Mouse (Mus musculus) intestine, postnatal 0 days (tissue): ENCODE results near the gene Dnmt3l. TPM values are rescaled to one million over a fixed set of nuclear protein-coding genes. Genes with fewer than 3 reads are reported as not detected.

Experiments
- ATAC-seq: fragments of 200-750 bp; cut with Nextera tagmentation; 2 replicates; pipeline ENCODE4 v1.8.0; 2017; ENCODE audit warnings: mild to moderate bottlenecking, moderate TSS enrichment, moderate library complexity
- H3K27ac ChIP-seq: fragments of 300-500 bp; sonication (generic); 2 replicates; pipeline ENCODE4 v1.5.1; 2014; ENCODE audit warnings: mild to moderate bottlenecking, low read depth, low read length, moderate library complexity
- H3K27me3 ChIP-seq: fragments of 300-500 bp; sonication (generic); replicated peaks from 2 replicates; pipeline ENCODE4 v1.6.1; 2014; ENCODE audit warnings: low read length, mixed read lengths; ENCODE audit not compliant: control insufficient read depth, insufficient read depth
- H3K36me3 ChIP-seq: fragments of 300-500 bp; sonication (generic); 2 replicates; pipeline ENCODE4 v1.6.1; 2014; ENCODE audit warnings: mild to moderate bottlenecking, moderate library complexity; ENCODE audit not compliant: control insufficient read depth, insufficient read depth
- H3K4me1 ChIP-seq: fragments of 300-500 bp; sonication (generic); replicated peaks from 2 replicates; pipeline ENCODE4 v1.6.1; 2014; ENCODE audit warnings: antibody characterized with exemption, low read length, mixed read lengths; ENCODE audit not compliant: control insufficient read depth, insufficient read depth
- H3K4me2 ChIP-seq: fragments of 300-500 bp; sonication (generic); replicated peaks from 2 replicates; pipeline ENCODE4 v1.6.1; 2014; ENCODE audit warnings: low read depth, mild to moderate bottlenecking, moderate library complexity
- H3K4me3 ChIP-seq: fragments of 300-500 bp; sonication (generic); 2 replicates; pipeline ENCODE4 v1.5.1; 2014; ENCODE audit warnings: low read depth, low read length
- H3K9ac ChIP-seq: fragments of 300-500 bp; sonication (generic); 2 replicates; pipeline ENCODE4 v1.6.1; 2014; ENCODE audit warnings: mild to moderate bottlenecking, low read depth, low read length
- H3K9me3 ChIP-seq: fragments of 300-500 bp; sonication (generic); 2 replicates; pipeline ENCODE4 v1.6.1; 2016; ENCODE audit warnings: mixed run types; ENCODE audit not compliant: control insufficient read depth
- CTCF ChIP-seq: sonication (generic); IDR thresholded peaks from 2 replicates; pipeline ENCODE4 v1.5.1; 2016; ENCODE audit warnings: low read depth, mild to moderate bottlenecking, control low read depth, antibody characterized with exemption, moderate library complexity
- WGBS: fragments of 180-500 bp; shearing (Covaris S2); extraction: QIAGEN DNeasy Blood & Tissue Kit; methylation state at CpG from one replicate; pipeline ENCODE4 v1.1.7; 2014; 5-methylcytosine and 5-hydroxymethylcytosine counted together
- polyA plus RNA-seq: library from polyadenylated mRNA; unstranded; fragments of >200 nt; fragmentation: Nextera tagmentation; extraction: Ambion mirVana; gene quantifications from 2 replicates; pipeline ENCODE4 v1.2.1, GENCODE M21; 2015

The Dnmt3l gene
- polyA plus RNA-seq: 0.14 and 0.31 TPM in 2 replicates

GRCm38 (mm10) chr10:78041647-78042046 lies at the start of gene Dnmt3l:
TSS of gene Dnmt3l (plus strand) at chr10:78041947.
- no peak for TF ChIP-seq CTCF
- Histone ChIP-seq H3K4me1 (peaks cover 6% of the 10 kb centered on the region; the same call in 1 of the 2 replicates), H3K9ac (no peak within 1 kb of the TSS), H3K4me2 (no peak within 1 kb of the TSS), H3K36me3 (no peaks in the 10 kb centered on the region), H3K9me3 (no peaks in the 10 kb centered on the region), H3K27ac (no peak within 1 kb of the TSS), H3K4me3 (no peak within 1 kb of the TSS), H3K27me3 (0 out of 2 replicates have a peak, but pooled peaks cover 3% of the 10 kb centered on the region)
- 86% methylated on average over 5 of the region's 5 CpGs for WGBS
- no peak for ATAC-seq

- Histone ChIP-seq H3K27ac (no peak overlapping the region), H3K27me3 (no peaks in the 10 kb centered on the region), H3K9ac (no peak overlapping the region), H3K9me3 (no peaks in the 10 kb centered on the region), H3K4me3 (no peak overlapping the region), H3K36me3 (peaks cover 98% of the 10 kb centered on the region), H3K4me1 (no peaks in the 10 kb centered on the region), H3K4me2 (no peak overlapping the region)
- ATAC-seq: no peak
- no peak for TF ChIP-seq CTCF
- 92% methylated on average over 3 of the region's 3 CpGs for WGBS
Observed at GRCm38 (mm10) chr10:77995639-77996038, 46.1 kb upstream of the Dnmt3l start.

- no peaks in the 10 kb centered on the region for H3K9me3 ChIP-seq
- TF ChIP-seq CTCF: no peak
- no peak overlapping the region for H3K4me2 ChIP-seq
- no peak for ATAC-seq
- peaks cover 3% of the 10 kb centered on the region; the same call in 1 of the 2 replicates for H3K4me1 ChIP-seq
- H3K9ac ChIP-seq: no peak overlapping the region
- peaks cover 78% of the 10 kb centered on the region for H3K36me3 ChIP-seq
- H3K27me3 ChIP-seq: no peaks in the 10 kb centered on the region
- 89% methylated on average over 5 of the region's 5 CpGs for WGBS
- H3K27ac ChIP-seq: no peak overlapping the region
- no peak overlapping the region for H3K4me3 ChIP-seq
Observed at GRCm38 (mm10) chr10:78000200-78000599, 41.5 kb upstream of the Dnmt3l start.

- peaks cover 62% of the 10 kb centered on the region for H3K36me3 ChIP-seq
- H3K9me3 ChIP-seq: no peaks in the 10 kb centered on the region
- no peak overlapping the region for H3K4me3 ChIP-seq
- H3K4me2 ChIP-seq: no peak overlapping the region
- peaks cover 7% of the 10 kb centered on the region for H3K4me1 ChIP-seq
- 85% methylated on average over 11 of the region's 11 CpGs for WGBS
- no peak overlapping the region for H3K9ac ChIP-seq
- no peaks in the 10 kb centered on the region for H3K27me3 ChIP-seq
- H3K27ac ChIP-seq: no peak overlapping the region
- no peak for ATAC-seq
- no peak for TF ChIP-seq CTCF
Observed at GRCm38 (mm10) chr10:78001796-78002195, 40.0 kb upstream of the Dnmt3l start.

GRCm38 (mm10) chr10:78002316-78002715 lies 39.4 kb upstream of the Dnmt3l start:
- Histone ChIP-seq H3K27ac (no peak overlapping the region), H3K36me3 (peaks cover 57% of the 10 kb centered on the region), H3K27me3 (no peaks in the 10 kb centered on the region), H3K9me3 (no peaks in the 10 kb centered on the region), H3K4me1 (peaks cover 7% of the 10 kb centered on the region), H3K9ac (no peak overlapping the region), H3K4me3 (no peak overlapping the region), H3K4me2 (no peak overlapping the region)
- no peak for ATAC-seq
- no peak for TF ChIP-seq CTCF
- WGBS: 95% methylated on average over 2 of the region's 2 CpGs

GRCm38 (mm10) chr10:78004479-78005100 lies 37.2 kb upstream of the Dnmt3l start:
- Histone ChIP-seq H3K9ac (no peak overlapping the region), H3K4me2 (peak overlapping the region; percentile 46), H3K27ac (peak overlapping the region; percentile 81), H3K4me1 (peaks cover 19% of the 10 kb centered on the region), H3K36me3 (peaks cover 34% of the 10 kb centered on the region), H3K9me3 (no peaks in the 10 kb centered on the region), H3K4me3 (no peak overlapping the region), H3K27me3 (no peaks in the 10 kb centered on the region)
- WGBS: 34% methylated on average over 3 of the region's 3 CpGs
- TF ChIP-seq CTCF: no peak
- peak; percentile 50 for ATAC-seq
